Mouse (Mus musculus) adrenal gland, postnatal 10 days (tissue): ENCODE measurements around the gene Zc3h15. TPM values are rescaled to one million over a fixed set of nuclear protein-coding genes. Genes with fewer than 3 reads are reported as not detected.
"Not testable (repeated sequence)": the region's sequence is repeated elsewhere in the genome, so short reads cannot be mapped to it uniquely, and the experiment has no call there.

ENCODE experiments used
- DNase-seq: peaks from one replicate; pipeline ENCODE4 v3.0.0; 2021; ENCODE audit warnings: mixed read lengths
- total RNA-seq, 2 experiments: library from RNA; stranded (reverse); gene quantifications; 2 replicates each; pipeline ENCODE4 v1.2.3; 2021

Gene Zc3h15
- total RNA-seq, 2 experiments from 2014 or later: 74.7 to 84.3 TPM

DNA sequence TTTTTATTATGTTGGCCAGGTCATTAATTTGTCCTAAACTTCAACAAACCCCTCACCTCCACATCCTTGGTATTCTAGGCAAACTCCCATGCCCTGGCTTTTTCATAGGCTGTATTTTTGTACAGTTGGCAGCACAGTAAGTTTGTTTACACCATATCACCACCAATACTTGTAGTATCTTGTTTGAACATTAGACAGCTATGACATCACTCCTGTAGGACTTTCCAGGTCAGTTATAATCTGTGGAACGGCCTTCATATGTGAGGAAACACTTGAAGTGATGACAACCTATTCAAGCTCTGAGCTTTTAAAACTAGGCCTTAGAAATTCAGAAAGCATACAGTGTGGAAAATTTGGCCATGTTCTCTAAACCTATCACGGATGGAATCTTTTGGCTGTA is 29.6 kb downstream of the Zc3h15 start:
- DNase-seq: no peak

GRCm38 (mm10) chr2:83674421-83674820 is 30.2 kb downstream of the Zc3h15 start:
- no peak for DNase-seq

- DNase-seq: peak; percentile 23
These were observed 30.7 kb downstream of the Zc3h15 start for GRCm38 (mm10) chr2:83674896-83675295.

GRCm38 (mm10) chr2:83675681-83676080 is 31.4 kb downstream of the Zc3h15 start:
- no peak for DNase-seq

GRCm38 (mm10) chr2:83676226-83676870 is 32.1 kb downstream of the Zc3h15 start:
- no peak for DNase-seq

DNA sequence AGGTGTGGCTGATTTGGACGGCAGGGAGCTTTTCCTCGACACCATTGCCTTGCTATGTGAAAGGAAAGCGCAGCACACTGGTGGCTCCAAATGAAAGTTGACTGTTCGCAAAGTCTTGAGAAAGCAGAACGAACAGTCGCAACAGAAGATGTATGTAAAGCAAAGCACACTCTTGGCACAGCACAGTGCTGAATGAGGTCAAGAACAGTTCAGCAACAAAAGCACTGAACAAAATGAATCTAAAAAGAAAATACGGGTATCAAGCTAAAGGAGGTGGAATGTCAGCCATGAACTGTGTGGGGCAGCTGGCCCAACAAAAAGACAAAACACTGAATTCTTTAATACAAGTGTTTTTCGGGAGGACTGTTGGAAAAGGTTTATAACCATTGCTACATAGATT is 37.1 kb downstream of the Zc3h15 start:
- no peak for DNase-seq

GRCm38 (mm10) chr2:83681785-83682184 is 37.5 kb downstream of the Zc3h15 start:
- no peak for DNase-seq

DNA sequence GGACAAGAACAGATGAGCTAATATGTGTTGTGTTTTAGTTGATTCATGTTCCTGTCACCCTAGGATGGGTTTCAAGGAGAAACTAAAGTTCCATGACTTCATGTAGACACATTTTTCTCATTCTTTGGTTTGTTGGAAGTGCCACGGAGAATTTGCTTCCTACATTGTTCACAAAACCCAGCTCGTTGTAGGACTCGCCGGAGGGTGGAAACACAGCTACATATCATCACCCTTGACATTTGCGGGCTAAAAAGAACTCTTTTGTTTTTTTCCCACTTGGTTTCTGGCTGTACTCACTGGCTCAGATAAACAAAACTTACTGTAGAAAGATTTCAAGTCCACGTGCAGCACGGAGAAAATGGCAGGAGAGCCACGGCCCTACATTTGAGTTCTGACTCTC is 38.0 kb downstream of the Zc3h15 start:
- peak; percentile 14 for DNase-seq

GRCm38 (mm10) chr2:83683731-83684519 is 39.7 kb downstream of the Zc3h15 start:
- DNase-seq: no peak

GRCm38 (mm10) chr2:83684691-83685090 is 40.5 kb downstream of the Zc3h15 start:
- DNase-seq: no peak

GRCm38 (mm10) chr2:83690372-83690771 is 46.1 kb downstream of the Zc3h15 start:
- DNase-seq: no peak

DNA sequence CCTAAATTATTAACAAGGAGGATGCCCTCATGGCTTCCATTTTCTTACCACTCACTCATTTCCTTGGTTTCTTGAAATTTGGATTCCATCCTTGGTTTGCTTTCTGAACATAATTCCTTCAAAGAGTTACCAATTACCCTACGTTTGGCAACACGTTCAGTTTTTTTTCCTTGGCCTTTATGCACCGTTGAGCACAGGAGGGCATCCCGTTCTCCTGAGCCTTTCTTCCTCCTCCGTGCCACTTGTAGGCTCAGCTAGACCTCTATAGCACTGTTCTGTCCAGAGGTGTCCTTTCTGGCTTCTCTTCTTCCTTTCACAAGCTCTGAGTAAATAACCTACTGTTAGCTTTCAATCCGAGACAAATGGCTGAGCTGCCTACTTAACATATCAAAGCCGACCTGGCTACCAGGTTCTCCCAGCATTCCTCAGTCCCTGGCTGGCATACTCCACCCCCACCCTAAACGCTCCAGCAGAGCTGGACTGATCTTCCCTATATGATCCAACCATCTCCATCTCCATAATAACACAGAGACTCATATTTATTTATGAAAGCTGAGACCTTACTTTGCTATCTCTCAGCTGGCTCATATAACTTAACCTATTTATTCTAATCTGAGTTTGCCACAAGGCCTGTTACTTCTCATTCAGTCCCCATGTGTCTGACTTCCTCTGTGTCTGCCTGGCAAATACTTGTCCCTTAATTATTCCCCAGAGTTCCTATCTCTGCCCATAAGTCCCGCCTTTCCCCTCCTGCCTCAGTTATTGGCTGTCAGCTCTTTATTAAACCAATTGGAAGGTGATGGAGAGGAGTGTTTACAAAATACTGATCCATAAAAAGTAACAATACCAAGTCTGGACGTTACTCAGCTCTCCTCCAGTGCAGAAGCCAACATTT is 48.7 kb downstream of the Zc3h15 start:
- no peak for DNase-seq

DNA sequence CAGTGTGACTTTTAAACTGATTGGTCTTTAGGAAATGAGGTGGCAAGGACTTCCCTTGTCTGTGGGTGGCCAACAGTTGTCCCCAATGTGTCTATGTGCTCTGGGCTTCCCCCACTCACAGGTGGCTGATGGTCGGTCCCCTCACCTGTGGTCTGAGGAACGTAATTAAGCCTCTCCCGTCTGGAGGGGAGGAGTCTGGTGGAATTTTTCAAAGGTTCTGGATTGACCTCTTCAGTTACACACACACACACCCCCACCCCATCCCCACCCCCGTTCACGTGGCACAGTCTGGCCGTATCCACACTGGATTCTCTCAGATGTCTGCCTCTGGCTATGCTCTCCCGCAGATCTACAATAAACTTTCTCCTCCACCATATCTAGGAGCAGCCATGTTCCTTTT is 49.8 kb downstream of the Zc3h15 start:
- DNase-seq: no peak

DNA sequence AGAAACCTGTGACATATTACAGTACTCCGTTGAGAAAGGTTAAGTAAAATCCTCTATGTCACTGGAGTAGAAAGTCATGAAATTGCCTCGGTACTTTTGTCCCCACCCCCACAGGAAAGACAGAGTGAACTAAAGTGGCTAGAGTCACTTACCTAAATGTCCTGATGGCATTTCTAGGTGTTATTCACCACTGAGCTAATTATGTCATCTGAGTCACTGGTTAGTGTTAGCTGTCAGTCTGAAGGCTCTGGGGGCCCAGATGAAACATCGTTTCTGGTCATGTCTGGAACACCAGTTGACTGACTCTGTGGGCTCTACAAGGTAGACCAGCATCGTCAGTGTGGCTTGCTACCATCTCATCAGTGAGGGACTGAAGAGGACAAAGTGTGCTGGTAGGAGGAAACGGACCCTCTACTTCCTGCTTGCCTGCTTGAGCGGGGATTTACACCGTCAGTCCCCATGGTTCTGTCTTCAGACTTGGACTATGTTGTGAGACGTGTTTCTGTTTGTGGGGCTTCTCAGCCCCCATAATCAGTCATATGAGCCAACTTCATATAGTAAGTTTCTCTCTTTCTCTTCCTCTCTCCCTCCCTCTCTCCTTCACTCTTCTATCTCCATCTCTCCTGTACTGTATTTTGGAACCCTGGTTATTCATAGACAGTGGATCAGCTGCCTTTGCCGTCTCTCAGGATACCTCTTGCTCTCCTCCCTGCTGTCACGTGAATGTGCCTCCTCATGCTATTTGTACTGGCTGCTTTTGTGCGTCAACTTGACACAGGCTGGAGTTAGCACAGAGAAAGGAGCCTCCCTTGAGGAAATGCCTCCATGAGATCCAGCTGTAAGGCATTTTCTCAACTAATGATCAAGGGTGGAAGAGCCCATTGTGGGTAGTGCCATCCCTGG is 51.4 kb downstream of the Zc3h15 start:
- no peak for DNase-seq

DNA sequence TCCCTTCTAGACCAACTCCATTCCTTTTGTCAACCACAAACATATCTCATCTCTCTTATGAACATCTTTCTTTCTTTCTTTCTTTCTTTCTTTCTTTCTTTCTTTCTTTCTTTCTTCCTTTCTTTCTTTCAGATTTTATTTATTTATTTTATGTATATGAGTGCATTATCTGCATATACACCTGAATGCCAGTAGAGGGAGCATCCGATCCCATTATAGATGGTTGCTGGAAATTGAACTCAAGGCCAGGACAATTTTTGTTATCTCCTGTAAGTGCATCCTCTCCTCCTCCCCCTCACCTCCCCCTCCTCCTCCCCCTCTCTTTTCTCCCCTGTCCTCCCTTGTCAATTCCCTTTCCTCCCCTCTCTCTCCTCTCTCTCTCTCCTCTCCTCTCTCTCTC is 54.2 kb downstream of the Zc3h15 start:
- DNase-seq: no peak

GRCm38 (mm10) chr2:83699324-83699723 is 55.1 kb downstream of the Zc3h15 start:
- no peak for DNase-seq

DNA sequence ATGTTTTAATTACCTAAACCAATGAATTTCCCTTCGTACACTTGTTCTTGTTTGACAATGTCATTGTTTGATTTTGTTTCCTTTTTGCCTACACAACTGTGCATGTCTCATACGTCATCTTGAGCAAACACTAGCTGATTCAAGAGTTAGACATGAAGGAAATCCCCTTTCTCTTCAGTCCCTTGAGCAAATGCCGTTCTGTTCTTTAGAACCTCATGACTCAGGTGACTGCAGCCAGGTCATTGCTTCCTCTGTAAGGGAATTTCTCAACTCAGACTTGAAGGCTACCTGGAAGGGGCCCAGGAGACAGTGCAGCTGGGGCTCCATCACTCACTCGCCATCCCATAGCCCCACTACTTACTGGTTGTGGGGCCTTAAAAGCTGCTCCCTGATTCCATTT is 56.4 kb downstream of the Zc3h15 start:
- no peak for DNase-seq

GRCm38 (mm10) chr2:83702411-83702810 is 58.2 kb downstream of the Zc3h15 start:
- DNase-seq: no peak

DNA sequence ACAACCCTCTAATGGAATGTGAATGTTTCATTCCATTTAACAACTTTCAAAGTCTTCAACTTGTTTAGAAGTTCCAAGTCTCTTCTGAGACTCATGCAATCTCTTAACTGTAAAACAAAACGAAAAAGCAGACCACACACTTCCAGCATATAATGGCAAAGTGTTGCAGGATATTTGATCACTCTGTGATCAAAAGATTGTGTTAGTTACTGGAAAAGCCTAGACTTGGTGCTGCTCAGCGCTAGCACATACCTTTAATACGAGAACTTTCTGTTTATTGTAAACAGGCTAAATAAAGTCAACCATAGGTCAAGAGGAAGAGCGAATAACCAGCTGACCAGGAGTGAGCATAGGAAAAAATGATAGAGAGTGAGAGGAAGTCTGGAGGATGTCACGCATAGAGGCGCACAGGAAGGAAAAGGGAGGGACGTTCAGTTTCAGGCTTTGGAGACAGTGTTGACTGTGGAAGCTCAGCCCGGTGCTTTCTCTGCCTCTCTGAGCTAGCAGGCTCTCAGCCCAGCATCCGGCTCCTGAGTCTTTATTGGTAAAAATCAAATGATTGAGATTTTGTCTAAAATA is 61.4 kb downstream of the Zc3h15 start:
- no peak for DNase-seq

GRCm38 (mm10) chr2:83709896-83710524 is 65.8 kb downstream of the Zc3h15 start:
- DNase-seq: no peak

DNA sequence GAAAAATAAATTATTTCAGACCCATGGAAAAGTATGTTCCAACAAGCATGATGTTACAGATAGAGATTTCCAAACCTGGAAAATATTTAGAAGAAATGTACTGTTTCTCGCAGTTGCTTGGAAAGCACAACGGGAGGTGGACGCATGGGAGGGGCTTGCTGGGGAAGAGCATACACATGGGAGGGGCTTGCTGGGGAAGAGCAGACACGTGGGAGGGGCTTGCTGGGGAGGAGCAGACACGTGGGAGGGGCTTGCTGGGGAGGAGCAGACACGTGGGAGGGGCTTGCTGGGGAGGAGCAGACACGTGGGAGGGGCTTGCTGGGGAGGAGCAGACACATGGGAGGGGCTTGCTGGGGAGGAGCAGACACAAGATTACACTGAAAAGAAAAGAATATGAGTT is 69.0 kb downstream of the Zc3h15 start:
- DNase-seq: not testable (repeated sequence)
